Mouse (Mus musculus): ENCODE measurements around the gene Msx1.

- TF ChIP-seq CTCF (IDR thresholded peaks at IDR 0.05; ENCODE audit: extremely low read depth, insufficient read length, insufficient replicate concordance, low read depth, low read length) (no peak), POLR2A (IDR thresholded peaks at IDR 0.05; ENCODE audit: low read depth, low read length) (no peak)
Measured at GRCm38 (mm10) chr5:37784847-37785391, 39.5 kb downstream of the Msx1 start.

Measured in small intestine, adult 2 months (tissue).